Mouse (Mus musculus) kidney, postnatal 36 days (tissue): ENCODE data around the gene Ear6.

Source experiments
- DNase-seq, 2 experiments: peaks; one replicate each; pipeline ENCODE4 v3.0.0; 2021 to 2022; ENCODE audit warnings: mixed read lengths in 2 of 2

The Ear6 gene

GRCm38 (mm10) chr14:51895071-51895470, 41.6 kb downstream of the Ear6 start:
- no peak for DNase-seq

- DNase-seq = no peak
These were observed 42.5 kb downstream of the Ear6 start for GRCm38 (mm10) chr14:51896019-51896418.

GRCm38 (mm10) chr14:51896539-51897170, 43.2 kb downstream of the Ear6 start:
- DNase-seq = no peak

GRCm38 (mm10) chr14:51899351-51899750, 45.9 kb downstream of the Ear6 start:
- no peak for DNase-seq

GRCm38 (mm10) chr14:51902806-51903710, 49.6 kb downstream of the Ear6 start:
- peak; percentile 59 to 93 for DNase-seq

GRCm38 (mm10) chr14:51903782-51904181, 50.3 kb downstream of the Ear6 start:
- no peak for DNase-seq
